Mouse (Mus musculus) limb, embryonic 15.5 days (tissue): ENCODE measurements around the gene Rfx5. TPM values are rescaled to one million over a fixed set of nuclear protein-coding genes. Genes with fewer than 3 reads are reported as not detected.
"Not testable (repeated sequence)": the region's sequence is repeated elsewhere in the genome, so short reads cannot be mapped to it uniquely, and the experiment has no call there.

ENCODE experiments used
- ATAC-seq: fragments of 200-750 bp; cut with Nextera tagmentation; 2 replicates; pipeline ENCODE4 v1.8.0; 2017; ENCODE audit warnings: low read depth, moderate TSS enrichment; ENCODE audit not compliant: insufficient number of reproducible peaks, low FRiP score, low TSS enrichment
- H3K27ac ChIP-seq: fragments of 300-500 bp; sonication (generic); 2 replicates; pipeline ENCODE4 v1.5.1; 2015; ENCODE audit warnings: moderate library complexity, mild to moderate bottlenecking, inconsistent platforms
- H3K27me3 ChIP-seq: fragments of 300-500 bp; sonication (generic); 2 replicates; pipeline ENCODE4 v1.6.1; 2015; ENCODE audit warnings: inconsistent platforms
- H3K36me3 ChIP-seq: fragments of 300-500 bp; sonication (generic); 2 replicates; pipeline ENCODE4 v1.6.1; 2015; ENCODE audit warnings: inconsistent platforms
- H3K4me1 ChIP-seq: fragments of 300-500 bp; sonication (generic); 2 replicates; pipeline ENCODE4 v1.6.1; 2015; ENCODE audit warnings: inconsistent platforms
- H3K4me2 ChIP-seq: fragments of 300-500 bp; sonication (generic); 2 replicates; pipeline ENCODE4 v1.6.1; 2015; ENCODE audit warnings: mild to moderate bottlenecking, inconsistent platforms
- H3K4me3 ChIP-seq: fragments of 300-500 bp; sonication (generic); 2 replicates; pipeline ENCODE4 v1.5.1; 2015; ENCODE audit warnings: mild to moderate bottlenecking, inconsistent platforms
- H3K9ac ChIP-seq: fragments of 300-500 bp; sonication (generic); 2 replicates; pipeline ENCODE4 v1.6.1; 2015; ENCODE audit warnings: inconsistent platforms
- H3K9me3 ChIP-seq: fragments of 300-500 bp; sonication (generic); 2 replicates; pipeline ENCODE4 v1.6.1; 2016; ENCODE audit warnings: inconsistent platforms
- whole genome bisulfite sequencing: fragments of 180-500 bp; shearing (Covaris S2); methylation state at CpG from one replicate; pipeline ENCODE4 v1.1.7; 2015; 5-methylcytosine and 5-hydroxymethylcytosine counted together
- polyA plus RNA-seq: library from polyadenylated mRNA; unstranded; fragments of >200 nt; fragmentation: Nextera tagmentation; extraction: Ambion mirVana; gene quantifications from 2 replicates; pipeline ENCODE4 v1.2.1, GENCODE M21; 2015

The Rfx5 gene
- polyA plus RNA-seq, 1 experiment from 2014 or later = 8.0 TPM

DNA sequence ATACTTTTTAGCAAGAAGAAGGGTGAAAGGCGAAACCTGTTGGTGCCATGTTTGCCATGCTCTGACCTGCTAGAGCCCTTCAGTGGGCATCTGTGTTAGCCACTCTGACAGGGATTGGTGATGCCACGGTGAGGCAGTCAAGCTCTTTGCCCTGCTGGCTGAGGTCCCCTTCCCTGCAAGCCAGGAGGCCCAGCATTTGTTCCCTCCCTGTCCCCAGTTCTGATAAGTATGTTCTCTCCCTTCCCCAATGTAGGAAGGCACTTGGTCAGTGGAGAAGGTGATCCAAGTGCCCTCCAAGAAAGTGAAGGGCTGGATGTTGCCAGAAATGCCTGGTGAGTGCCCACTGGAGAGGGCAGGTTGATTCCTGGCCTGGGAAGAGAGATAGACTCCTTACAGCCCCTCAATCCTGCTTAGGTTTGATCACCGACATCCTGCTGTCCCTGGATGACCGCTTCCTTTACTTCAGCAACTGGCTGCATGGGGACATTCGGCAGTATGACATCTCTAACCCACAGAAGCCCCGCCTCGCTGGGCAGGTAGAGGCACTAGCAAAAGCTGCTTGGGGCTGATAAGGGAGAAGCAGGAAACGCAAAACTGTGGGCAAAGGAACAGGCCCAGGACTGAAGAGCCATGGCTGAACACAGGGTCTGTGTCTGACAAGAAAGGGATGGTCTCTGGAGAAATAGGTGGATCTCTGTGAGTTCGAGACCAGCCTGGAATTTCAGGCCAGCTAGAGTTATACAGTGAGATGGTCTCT lies 11.5 kb upstream of the Rfx5 start:
- 83% methylated on average over 9 of the region's 9 CpGs for WGBS
- not testable (repeated sequence) for H3K9me3 ChIP-seq, H3K4me2 ChIP-seq, H3K4me1 ChIP-seq, H3K27me3 ChIP-seq, H3K9ac ChIP-seq, H3K36me3 ChIP-seq, H3K4me3 ChIP-seq, ATAC-seq, H3K27ac ChIP-seq

DNA sequence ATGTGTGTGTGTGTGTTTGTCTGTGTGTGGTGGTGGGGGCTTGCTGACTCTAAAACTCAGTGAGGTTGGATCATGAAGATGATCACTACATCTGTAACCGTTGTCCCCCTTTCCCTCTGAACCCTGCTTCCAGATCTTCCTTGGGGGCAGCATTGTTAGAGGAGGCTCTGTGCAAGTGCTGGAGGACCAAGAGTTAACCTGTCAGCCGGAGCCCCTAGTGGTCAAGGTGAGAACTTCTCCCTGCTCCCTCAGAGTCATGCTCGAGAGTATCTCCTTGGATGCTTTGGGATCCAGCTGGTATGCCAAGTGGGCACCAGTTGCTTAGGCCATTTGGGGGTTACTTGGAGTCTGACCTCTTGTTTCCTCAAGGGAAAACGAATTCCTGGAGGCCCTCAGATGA lies 10.2 kb upstream of the Rfx5 start:
- not testable (repeated sequence) for H3K36me3 ChIP-seq, H3K27ac ChIP-seq, H3K9ac ChIP-seq, H3K4me3 ChIP-seq, H3K27me3 ChIP-seq, ATAC-seq, H3K9me3 ChIP-seq, H3K4me1 ChIP-seq, H3K4me2 ChIP-seq
- WGBS = 31% methylated on average over 4 of the region's 4 CpGs

- ATAC-seq = no peak
- H3K9ac ChIP-seq = no peak overlapping the region
- peaks cover 6% of the 10 kb centered on the region; the same call in 1 of the 2 replicates for H3K4me1 ChIP-seq
- WGBS = 71% methylated on average over 3 of the region's 3 CpGs
- H3K4me2 ChIP-seq = no peak overlapping the region
- H3K4me3 ChIP-seq = no peak overlapping the region
- no peaks in the 10 kb centered on the region for H3K9me3 ChIP-seq
- H3K27me3 ChIP-seq = no peaks in the 10 kb centered on the region
- no peak overlapping the region for H3K27ac ChIP-seq
- no peaks in the 10 kb centered on the region for H3K36me3 ChIP-seq
Observed at GRCm38 (mm10) chr3:94948066-94948614, 5.7 kb upstream of the Rfx5 start.

GRCm38 (mm10) chr3:94949645-94950044 lies 4.2 kb upstream of the Rfx5 start:
- WGBS = 72% methylated on average over 3 of the region's 3 CpGs
- Histone ChIP-seq H3K4me3 (no peak overlapping the region), H3K9ac (no peak overlapping the region), H3K4me1 (peaks cover 6% of the 10 kb centered on the region; the same call in 1 of the 2 replicates), H3K9me3 (no peaks in the 10 kb centered on the region), H3K4me2 (no peak overlapping the region), H3K36me3 (no peaks in the 10 kb centered on the region), H3K27me3 (no peaks in the 10 kb centered on the region), H3K27ac (no peak overlapping the region)
- no peak for ATAC-seq

- WGBS = 29% methylated on average over 5 of the region's 5 CpGs
- no peaks in the 10 kb centered on the region for H3K9me3 ChIP-seq
Observed at GRCm38 (mm10) chr3:94952806-94953205, 1.1 kb upstream of the Rfx5 start.

DNA sequence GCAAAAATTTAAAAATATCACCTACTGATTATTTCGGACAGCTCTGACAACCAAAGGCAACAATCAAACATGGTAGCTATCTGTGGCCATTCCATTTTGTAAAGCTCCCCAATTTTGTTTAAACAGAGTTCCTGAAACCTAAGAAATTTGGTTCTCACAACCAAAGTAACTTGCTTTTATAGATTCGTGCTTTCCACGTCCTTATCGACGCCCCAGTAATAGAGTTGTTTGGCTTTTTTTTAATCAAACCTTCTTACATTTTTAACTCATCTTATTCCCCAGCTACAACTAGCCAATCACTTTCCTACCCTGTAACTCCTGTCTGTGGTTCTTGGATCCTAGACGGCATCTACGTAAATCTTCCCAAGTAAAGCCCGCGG lies 501 bp upstream of the Rfx5 start:
- Histone ChIP-seq H3K9me3 (no peaks in the 10 kb centered on the region), H3K4me3 (peak overlapping the region; percentile 84), H3K9ac (peak overlapping the region; percentile 45), H3K4me1 (peaks cover 18% of the 10 kb centered on the region), H3K27ac (peak overlapping the region; percentile 95), H3K27me3 (no peaks in the 10 kb centered on the region), H3K36me3 (peaks cover 30% of the 10 kb centered on the region), H3K4me2 (peak overlapping the region; percentile 54)
- ATAC-seq = no peak
- 9% methylated on average over 9 of the region's 9 CpGs for WGBS

More at GRCm38 (mm10) chr3:94952806-94953205, 1.1 kb upstream of the Rfx5 start:
- Histone ChIP-seq H3K27me3 (no peaks in the 10 kb centered on the region), H3K27ac (peak overlapping the region; percentile 95), H3K36me3 (peaks cover 24% of the 10 kb centered on the region), H3K4me1 (peaks cover 18% of the 10 kb centered on the region), H3K9ac (no peak overlapping the region), H3K4me3 (peak overlapping the region; percentile 84), H3K4me2 (peak overlapping the region; percentile 54)
- no peak for ATAC-seq

DNA sequence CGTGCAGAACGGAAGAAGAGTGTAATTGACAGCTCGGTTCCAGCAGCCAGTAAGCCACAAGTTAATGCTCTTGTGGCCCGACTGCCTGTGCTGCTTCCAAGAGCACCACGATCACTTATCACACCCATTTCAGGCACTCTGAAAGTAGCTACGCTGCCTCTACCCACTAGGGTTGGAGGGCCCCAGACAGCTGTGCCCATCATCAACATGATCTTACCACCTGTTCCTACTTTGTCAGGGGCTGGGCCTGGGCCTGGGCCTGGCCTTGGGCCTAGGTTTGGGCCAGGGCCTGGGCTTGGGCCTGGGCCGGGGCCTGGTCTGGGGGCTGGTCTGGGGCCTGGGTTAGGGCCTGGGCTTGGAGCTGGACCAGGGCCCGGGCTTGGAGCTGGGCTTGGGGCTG lies 4.4 kb downstream of the Rfx5 start:
- ATAC-seq = no peak
- Histone ChIP-seq H3K27me3 (no peaks in the 10 kb centered on the region), H3K27ac (no peak overlapping the region), H3K36me3 (peaks cover 40% of the 10 kb centered on the region), H3K9me3 (no peaks in the 10 kb centered on the region), H3K4me1 (peaks cover 12% of the 10 kb centered on the region), H3K4me3 (no peak overlapping the region), H3K9ac (no peak overlapping the region), H3K4me2 (no peak overlapping the region)
- 89% methylated on average over 8 of the region's 8 CpGs for WGBS

DNA sequence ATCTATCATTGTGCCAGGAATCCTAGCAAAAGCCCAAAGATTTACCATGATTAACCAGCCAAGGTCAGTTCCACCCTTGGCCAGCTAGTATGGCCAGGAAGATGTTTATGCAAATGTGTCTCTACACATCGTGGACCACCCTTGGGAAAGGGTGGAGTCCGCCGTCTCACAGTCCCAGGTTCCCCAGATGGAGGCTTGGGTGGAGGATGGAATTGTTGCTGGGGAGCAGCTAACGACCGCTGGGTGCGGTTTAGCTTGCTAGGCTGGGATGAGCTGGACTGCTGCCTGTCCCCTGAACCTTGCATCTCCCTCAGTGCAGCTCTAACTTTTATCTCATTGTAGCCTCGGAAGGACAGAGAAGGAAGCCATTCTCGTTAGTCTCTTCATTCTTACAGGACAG lies 6.0 kb downstream of the Rfx5 start:
- WGBS = 50% methylated on average over 8 of the region's 8 CpGs
- no peak overlapping the region for H3K4me2 ChIP-seq
- no peak for ATAC-seq
- H3K9me3 ChIP-seq = no peaks in the 10 kb centered on the region
- no peak overlapping the region for H3K27ac ChIP-seq
- no peak overlapping the region for H3K4me3 ChIP-seq
- H3K9ac ChIP-seq = no peak overlapping the region
- no peaks in the 10 kb centered on the region for H3K27me3 ChIP-seq
- H3K4me1 ChIP-seq = peaks cover 10% of the 10 kb centered on the region
- H3K36me3 ChIP-seq = peaks cover 40% of the 10 kb centered on the region

DNA sequence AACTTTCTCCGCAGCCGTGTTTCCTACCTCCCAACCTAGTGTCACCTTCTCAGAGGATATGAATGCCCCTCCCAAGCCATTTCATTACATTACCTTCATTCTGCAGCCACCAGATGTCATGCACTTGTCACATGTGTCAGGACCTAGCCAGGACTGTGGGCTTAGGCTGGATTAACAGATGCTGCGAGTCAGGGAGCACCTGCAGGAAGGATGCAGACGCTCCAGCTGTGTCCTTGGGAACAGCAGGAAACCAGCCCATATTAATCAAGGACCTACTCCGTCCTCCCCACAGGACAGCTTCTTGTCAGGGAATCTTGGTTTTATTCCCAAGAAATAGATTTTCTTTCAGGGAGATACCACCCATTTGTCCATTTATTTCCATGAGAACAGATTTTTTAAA lies 6.4 kb downstream of the Rfx5 start:
- Histone ChIP-seq H3K4me2 (no peak overlapping the region), H3K27me3 (no peaks in the 10 kb centered on the region), H3K27ac (no peak overlapping the region), H3K4me3 (no peak overlapping the region), H3K9ac (no peak overlapping the region), H3K9me3 (no peaks in the 10 kb centered on the region), H3K36me3 (peaks cover 40% of the 10 kb centered on the region), H3K4me1 (peaks cover 6% of the 10 kb centered on the region)
- 44% methylated on average over 5 of the region's 5 CpGs for WGBS
- no peak for ATAC-seq

DNA sequence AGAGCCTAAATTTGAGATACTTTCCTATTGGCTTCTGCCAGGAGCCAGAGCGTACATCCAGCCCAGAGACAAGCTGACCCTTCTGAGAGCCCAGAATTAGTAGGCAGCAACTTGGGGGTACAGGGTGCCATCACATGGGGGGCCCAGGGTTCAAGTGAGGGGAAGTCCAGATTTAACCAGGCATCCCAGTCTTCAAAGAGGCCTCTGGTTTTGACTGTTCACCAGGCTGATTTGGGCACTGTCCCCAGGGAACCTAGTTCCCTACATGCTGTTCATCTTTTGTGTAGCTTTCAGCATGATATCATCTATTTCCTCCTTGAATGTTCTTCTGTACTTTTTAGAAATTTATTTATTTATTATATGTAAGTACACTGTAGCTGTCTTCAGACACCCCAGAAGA lies 11.1 kb downstream of the Rfx5 start:
- 91% methylated on average over 1 of the region's 1 CpGs for WGBS
- H3K4me3 ChIP-seq = no peak overlapping the region
- H3K4me1 ChIP-seq = no peaks in the 10 kb centered on the region
- no peaks in the 10 kb centered on the region for H3K27me3 ChIP-seq
- H3K27ac ChIP-seq = no peak overlapping the region
- no peak overlapping the region for H3K9ac ChIP-seq
- no peak overlapping the region for H3K4me2 ChIP-seq
- no peaks in the 10 kb centered on the region for H3K36me3 ChIP-seq
- H3K9me3 ChIP-seq = no peaks in the 10 kb centered on the region
- ATAC-seq = no peak

GRCm38 (mm10) chr3:94965878-94966277 lies 12.0 kb downstream of the Rfx5 start:
- Histone ChIP-seq H3K4me3 (no peak overlapping the region), H3K9ac (no peak overlapping the region), H3K36me3 (no peaks in the 10 kb centered on the region), H3K4me2 (no peak overlapping the region), H3K27me3 (no peaks in the 10 kb centered on the region), H3K4me1 (no peaks in the 10 kb centered on the region), H3K27ac (no peak overlapping the region), H3K9me3 (no peaks in the 10 kb centered on the region)
- 70% methylated on average over 1 of the region's 1 CpGs for WGBS
- no peak for ATAC-seq

GRCm38 (mm10) chr3:94972552-94972951 lies 18.7 kb downstream of the Rfx5 start:
- H3K27me3 ChIP-seq = no peaks in the 10 kb centered on the region
- no peak overlapping the region for H3K9ac ChIP-seq
- H3K4me3 ChIP-seq = no peak overlapping the region
- ATAC-seq = no peak
- peaks cover 18% of the 10 kb centered on the region for H3K4me1 ChIP-seq
- WGBS = 84% methylated on average over 3 of the region's 3 CpGs
- no peak overlapping the region for H3K4me2 ChIP-seq
- H3K27ac ChIP-seq = no peak overlapping the region
- peaks cover under 1% of the 10 kb centered on the region; the same call in 1 of the 2 replicates for H3K36me3 ChIP-seq
- no peaks in the 10 kb centered on the region for H3K9me3 ChIP-seq
